Mouse (Mus musculus) left cerebral cortex, postnatal 4 days (tissue): ENCODE results near the gene Ccdc61. TPM values are rescaled to one million over a fixed set of nuclear protein-coding genes. Genes with fewer than 3 reads are reported as not detected.

ENCODE experiments used
- DNase-seq: peaks from one replicate; pipeline ENCODE4 v3.0.0-alpha.2; 2022
- intact Hi-C: fragments of 180-260 bp; cut with DNase I; formaldehyde crosslinking; loops from one replicate; pipeline ENCODE4 v1.15.1; 2025
- total RNA-seq, 2 experiments: library from RNA; stranded (reverse); gene quantifications; 2 replicates each; pipeline ENCODE4 v1.2.3; 2021

The Ccdc61 gene
- total RNA-seq, 2 experiments from 2014 or later: 16.0 to 23.3 TPM

DNA sequence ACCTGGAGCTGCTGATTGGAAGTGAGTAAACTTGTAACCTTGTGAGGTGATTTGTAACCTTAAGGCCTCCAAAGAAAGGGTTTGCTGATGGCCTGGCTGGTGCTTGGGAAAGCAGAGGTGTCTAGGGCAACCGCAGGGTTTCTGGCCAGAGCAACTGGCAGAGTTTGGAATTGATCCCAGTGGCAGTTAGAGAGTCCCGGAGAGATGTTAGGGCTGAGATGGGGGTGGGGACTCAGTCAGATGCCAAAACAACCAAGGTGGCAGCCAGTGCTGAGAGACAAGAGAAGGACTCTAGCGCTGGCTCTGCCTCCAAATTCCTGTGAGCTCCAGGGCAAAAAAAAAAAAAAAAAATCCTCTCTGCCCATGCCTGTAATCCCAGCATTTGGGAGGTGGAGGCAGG lies 7.7 kb upstream of the Ccdc61 start:
- intact Hi-C loops: no loop called here
- DNase-seq: peak; percentile 51

DNA sequence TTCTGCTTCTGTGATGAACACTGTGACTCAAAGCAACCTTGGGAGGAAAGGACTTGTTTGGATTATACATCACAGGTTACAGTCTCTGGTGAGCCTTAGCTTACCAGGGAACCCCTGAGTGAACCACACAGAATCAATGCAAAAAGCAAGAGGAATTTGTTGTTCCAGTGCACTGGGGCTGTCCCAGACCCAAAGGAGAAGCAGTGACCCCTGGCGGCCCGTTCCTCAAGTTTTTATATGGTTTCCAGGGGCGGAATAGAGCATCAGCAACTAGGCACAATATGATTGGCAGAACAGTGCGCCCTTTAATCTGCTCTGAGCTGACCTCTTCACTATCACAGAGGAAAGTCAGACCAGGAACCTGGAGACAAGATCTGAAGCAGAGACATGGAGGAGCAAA lies 6.0 kb upstream of the Ccdc61 start:
- no peak for DNase-seq
- intact Hi-C loops: no loop called here

DNA sequence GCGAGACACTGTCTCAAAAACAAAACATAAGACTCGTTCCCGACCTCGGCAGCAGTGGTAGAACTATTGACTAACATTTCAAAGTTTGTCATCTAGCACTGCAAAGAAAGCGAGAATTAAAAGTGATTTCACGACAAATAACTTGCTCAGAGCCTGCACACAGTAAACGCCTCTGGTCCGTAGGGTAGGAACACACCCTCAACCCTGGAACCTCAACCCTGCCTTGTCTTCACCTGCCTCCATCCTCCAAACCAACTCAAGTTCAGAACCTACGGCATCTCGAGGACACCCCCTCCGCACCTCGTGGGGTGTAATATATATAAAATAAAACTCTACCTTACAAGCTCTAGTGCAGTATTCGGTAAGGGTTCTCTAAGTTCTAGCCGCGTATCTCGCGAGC lies 418 bp downstream of the Ccdc61 start:
- intact Hi-C loops: no loop called here
- no peak for DNase-seq

DNA sequence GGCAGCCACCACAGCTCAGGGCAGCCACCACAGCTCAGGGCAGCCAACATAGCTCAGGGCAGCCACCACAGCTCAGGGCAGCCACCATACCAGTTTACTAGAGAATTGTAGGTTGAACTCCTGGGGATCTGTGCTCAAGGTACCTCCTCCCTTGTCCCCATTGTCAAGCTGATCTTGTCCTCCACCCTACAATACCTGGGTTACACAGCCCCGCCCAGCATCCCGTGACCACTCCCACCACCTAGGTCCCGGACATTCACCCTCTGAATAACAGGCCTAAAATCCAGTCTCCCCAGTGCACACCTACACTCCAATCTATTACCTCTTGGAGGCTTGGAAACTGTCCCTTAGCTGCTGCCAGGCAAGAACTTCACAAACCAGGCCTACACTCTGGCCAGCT lies 5.2 kb downstream of the Ccdc61 start:
- no peak for DNase-seq
- intact Hi-C loops: no loop called here

DNA sequence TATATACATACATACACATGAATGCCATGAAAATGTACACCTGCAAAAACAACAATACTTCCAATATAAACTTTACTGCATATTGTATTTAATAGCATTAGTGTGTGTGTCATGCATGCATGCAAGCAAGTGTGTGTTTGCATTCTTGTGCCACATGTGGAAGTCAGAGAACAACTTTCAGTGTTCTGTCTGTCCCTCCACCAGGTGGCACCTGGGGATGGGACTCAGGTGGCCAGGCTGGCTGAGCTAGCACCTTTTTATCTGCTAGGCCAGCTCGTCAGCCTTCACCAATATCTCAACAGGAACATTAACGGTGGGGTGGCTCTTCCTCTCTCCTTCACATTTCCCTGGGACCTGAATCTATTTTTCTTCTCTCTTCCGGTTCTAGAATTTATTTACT lies 7.7 kb downstream of the Ccdc61 start:
- intact Hi-C loops: no loop called here
- no peak for DNase-seq

DNA sequence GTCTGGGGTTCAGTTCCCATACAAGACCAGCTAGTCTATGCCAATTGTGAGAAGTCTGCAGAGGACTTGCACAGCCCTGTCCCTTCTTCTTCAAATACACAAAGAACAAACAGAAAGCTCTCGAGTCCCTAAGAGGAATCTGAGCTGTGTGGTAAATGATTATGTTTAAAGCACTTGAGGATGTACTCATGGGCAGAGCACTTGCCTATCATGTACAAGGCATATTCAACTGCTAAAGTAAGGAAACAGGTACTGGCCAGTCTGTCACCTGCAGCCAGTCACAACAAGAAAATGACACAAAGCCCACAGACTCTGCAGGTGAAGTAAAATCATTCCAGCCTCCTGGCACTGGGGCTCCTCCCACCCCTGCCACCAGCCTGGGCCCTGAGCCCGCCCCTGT lies 9.7 kb downstream of the Ccdc61 start:
- no peak for DNase-seq
- intact Hi-C loops: no loop called here

DNA sequence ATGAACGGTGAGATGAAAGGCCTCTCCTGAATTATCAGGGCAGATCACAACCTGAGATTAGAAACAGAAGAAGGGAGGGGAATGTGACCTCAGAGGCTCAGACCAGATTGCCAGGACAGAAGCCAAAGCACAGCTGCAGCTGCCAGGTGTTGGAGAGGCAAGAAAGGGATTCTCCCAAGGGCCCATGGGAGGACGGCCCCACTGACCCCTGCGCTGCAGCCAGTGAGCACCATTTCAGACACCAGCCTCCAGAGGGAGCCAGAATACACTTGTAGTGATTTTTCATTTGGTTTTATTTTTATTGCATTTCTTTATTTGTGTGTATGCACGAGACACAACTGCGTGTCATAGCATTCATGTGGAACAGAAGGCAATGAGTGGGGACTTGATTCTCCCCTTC lies 13.7 kb downstream of the Ccdc61 start:
- peak; percentile 56 for DNase-seq
- intact Hi-C loops: loop anchor here (5.0 to 10.0 kb wide), 2 partner anchors 56 to 108 kb away; partner anchors contain the start of gene Irf2bp1

DNA sequence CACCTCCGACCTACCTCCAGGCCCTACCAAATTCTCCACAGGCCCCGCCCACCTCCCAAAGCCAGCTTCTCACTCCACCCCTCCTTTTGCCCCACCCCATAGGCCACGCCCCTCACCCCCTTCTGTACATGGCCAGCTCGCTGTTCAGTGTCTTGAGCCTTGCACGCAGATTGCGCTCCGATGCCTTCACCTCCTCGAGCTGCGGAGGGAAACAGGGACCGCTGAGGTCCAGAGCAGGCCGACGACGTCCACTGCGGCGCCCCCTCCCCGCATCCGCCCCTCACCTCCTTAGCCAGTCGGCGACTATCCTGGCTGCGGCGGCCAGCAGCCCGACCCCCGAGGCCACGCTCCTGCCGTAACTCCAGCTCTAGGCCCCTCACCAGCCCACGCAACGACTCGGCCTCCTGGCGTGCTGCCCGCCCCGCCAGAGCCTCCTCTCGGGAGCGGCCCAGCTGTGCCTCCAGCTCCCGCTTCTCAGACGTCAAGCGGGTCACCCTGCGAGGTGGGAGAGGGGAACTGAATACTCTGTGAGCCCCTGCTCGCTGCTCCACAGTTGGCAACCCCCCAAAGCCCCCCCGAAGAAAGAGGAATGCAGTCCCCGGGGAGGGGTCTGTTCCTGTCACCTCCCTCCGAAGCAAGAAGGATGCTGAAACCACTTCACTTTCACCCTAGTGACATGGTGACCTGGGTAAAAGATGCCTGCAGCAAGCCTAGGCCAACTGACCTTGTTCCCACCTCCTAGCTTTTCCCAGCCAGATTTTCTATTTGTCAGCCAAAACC lies 16.4 kb downstream of the Ccdc61 start:
- intact Hi-C loops: loop anchor here (10.0 kb wide), 1 partner anchor 111 kb away; the partner anchor contains the start of gene Irf2bp1
- DNase-seq: peak; percentile 75

DNA sequence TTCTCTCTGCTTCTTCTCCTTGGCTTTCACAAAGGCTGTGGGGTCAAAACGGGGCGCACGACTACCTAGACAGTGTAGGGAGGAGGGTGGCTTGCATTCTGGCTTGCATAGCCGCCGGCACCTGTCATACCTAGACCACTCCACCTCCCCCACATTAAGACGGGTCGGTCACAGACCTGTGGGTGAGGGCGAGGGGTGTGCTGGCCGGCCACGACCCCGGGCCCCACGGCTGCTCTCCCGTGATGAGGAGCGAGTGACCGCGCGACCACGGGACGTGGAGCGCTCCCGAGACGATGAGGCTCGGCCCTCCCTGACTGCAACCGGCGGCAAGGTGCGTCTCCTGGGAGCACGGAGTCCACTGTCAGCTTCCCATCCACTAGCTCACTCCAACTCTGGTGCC lies 17.2 kb downstream of the Ccdc61 start:
- intact Hi-C loops: loop anchor here (10.0 kb wide), 1 partner anchor 112 kb away; the partner anchor contains the start of gene Irf2bp1
- DNase-seq: no peak

DNA sequence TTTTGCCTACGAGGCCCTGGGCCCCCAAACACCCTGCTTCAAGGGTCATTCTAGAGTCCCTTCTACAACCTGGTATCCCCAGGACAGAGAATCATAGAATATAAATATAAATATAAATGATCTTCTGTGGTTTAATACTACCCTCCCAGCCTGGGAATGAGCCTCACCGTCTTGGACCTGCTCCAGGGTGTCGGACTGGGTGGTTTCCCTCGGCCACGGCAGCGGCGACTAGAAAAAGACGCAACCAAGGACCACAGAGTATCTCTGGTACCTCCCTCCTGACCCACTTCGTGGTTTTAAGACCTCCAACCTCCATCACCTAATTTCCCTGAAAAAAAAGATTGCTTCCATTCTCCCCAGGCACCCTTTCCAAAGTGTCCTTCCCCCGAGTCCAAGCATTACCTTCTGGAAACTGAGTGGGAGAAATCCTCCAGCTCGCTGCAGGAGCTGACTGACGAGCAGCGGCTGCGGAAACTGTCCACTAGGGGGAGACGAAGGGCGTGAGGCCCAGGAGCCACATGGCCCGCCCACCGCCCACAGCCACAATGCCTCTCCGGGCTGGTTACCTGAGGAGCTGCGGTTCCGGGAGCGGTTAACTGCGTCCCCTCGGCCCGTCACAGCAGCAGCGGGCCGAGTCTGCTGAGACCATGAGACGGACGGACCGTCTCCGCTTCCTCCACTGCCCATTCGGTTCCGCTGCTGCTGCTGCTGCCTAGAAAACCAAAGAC lies 18.2 kb downstream of the Ccdc61 start:
- peak; percentile 90 for DNase-seq
- intact Hi-C loops: loop anchor here (10.0 kb wide), 1 partner anchor 113 kb away; the partner anchor contains the start of gene Irf2bp1

DNA sequence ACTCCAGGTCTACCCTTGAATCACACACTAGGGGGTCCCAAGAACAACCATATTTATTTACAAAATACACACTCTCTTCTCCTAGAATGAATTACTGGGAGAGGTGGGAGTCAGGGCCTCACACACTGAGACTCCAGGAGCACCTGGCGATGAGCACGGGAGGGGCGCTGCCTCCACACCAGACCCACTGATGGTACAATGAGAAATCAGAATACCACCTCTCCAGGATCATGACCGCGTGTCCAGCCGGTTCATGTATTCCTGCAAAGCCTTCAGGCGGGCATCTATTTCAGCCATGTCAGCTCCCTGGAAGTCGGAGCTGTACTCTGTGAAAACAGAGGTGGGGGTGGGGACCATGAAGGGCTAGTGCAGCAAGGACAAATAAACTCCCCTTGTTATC lies 19.4 kb downstream of the Ccdc61 start:
- DNase-seq: no peak
- intact Hi-C loops: loop anchor here (10.0 kb wide), 1 partner anchor 114 kb away; the partner anchor contains the start of gene Irf2bp1

DNA sequence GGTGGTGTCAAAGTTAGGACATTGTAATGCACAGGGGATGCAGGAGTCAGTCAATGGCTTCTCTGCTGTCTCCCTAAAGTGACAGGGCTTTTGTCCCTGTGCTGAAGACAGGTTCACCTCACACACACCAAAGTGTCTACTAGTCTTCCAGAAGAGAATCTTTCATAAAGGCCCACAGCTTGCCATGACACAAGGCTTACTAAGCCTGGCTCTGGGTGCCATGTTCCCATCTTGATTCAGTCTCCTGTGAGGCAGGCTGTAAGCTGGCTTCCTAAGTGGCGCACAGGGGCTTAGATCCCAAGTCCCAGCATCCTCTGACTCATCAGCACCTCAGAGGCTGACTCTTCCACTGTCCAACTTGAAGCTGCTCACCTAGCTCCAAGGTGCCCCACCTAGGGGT lies 23.3 kb downstream of the Ccdc61 start:
- intact Hi-C loops: no loop called here
- no peak for DNase-seq

DNA sequence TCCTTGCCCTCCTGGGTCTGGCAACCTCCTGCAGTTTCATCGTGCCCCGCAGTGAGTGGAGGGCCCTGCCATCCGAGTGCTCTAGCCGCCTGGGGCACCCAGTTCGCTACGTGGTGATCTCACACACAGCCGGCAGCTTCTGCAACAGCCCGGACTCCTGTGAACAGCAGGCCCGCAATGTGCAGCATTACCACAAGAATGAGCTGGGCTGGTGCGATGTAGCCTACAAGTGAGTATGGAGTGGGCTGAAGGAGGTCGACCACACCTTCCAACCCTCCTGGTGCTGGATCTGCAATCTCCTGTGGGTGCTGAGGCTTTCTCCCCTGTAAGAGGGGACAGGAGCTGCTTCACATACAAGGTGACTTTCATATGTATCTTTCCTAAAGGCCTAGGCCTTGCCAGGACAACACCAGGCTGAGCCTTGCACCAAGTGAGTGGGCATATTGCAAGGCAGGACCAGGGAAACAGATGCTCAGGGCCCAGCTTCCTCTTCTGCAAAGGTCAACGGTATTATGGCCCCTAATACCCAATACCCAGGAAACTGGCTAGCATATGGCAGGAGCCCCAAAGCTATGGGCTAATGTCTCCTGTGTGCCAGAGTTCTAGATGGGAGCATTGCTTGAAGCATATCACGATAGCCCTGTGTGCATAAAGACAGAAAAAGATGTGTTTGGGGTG lies 25.3 kb downstream of the Ccdc61 start:
- no peak for DNase-seq
- intact Hi-C loops: no loop called here

DNA sequence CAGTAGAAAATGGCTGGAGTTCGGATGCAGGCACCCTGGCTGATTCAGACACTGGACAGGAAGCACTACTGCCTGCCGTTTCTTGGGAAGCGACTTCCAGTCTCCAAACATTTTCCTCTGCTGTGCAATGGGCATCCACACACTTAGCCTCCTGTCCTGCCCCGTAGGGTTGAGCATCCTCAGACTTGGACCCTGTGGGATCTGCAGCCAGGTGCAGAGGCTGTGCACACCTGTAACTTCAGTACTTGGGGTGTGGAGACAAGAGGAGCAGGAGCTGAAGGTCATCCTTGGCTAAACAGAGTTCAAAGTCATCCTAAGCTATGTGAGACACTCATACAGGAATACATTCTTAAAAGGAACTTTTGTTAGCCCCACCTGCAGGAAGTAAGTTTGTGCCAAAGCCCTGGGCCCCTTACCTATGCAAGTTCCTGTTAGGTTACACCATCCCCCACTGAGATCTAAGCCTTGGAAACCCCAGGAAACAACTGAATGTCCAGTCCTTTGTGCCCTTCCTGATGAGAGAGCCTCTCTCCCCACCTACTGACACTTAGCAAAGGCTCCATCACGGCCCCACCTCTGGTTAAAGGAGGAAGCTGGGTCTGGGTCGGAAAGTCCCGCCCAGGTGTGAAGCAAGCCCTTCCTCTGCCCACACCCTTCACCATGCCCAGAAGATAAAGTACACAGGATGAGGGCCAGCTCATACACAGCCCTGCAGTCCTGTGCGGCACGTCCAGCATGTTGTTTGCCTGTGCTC lies 26.0 kb downstream of the Ccdc61 start:
- intact Hi-C loops: no loop called here
- no peak for DNase-seq

DNA sequence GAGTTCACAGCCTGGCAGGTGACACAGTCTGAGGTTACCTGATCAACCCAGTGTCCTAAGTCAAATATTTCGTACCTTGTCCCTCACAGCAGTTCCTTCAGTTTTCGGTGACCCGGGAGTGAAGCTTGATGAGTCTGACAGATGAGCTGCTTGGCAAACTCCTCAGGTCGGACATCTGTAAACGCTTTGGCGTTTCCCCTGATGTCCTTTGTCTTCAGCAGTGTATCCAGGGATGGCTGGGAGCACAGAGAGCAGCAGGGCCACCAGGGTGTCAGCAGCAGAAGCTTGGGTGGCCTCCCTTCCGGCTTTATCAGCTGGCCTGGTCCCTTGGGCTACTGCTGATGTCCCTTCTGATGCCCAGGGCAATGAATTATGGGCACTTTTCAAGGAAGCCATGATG lies 31.5 kb downstream of the Ccdc61 start:
- intact Hi-C loops: loop anchor here (10.0 kb wide), 1 partner anchor 134 kb away; no protein-coding TSS in a partner anchor
- no peak for DNase-seq

DNA sequence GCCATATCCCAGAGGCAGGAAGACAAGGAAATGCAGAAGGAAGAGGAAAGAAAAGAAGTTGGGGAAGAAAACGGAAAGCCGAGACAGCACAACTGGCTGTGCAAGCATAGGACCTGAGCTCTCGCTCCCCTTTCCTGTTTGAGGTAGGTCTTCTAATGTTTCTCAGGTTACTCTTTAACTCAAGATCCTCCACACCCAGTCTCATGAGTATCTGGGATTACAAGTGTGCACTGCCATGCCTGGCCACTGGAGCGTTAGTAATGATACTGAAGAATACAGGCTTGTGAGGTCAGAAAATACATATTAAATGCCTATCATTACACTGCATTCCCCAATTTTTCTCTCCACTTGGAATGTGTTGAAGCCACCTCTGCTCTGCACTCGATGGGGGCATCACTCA lies 34.8 kb downstream of the Ccdc61 start:
- DNase-seq: no peak
- intact Hi-C loops: loop anchor here (10.0 kb wide), 1 partner anchor 131 kb away; no protein-coding TSS in a partner anchor

DNA sequence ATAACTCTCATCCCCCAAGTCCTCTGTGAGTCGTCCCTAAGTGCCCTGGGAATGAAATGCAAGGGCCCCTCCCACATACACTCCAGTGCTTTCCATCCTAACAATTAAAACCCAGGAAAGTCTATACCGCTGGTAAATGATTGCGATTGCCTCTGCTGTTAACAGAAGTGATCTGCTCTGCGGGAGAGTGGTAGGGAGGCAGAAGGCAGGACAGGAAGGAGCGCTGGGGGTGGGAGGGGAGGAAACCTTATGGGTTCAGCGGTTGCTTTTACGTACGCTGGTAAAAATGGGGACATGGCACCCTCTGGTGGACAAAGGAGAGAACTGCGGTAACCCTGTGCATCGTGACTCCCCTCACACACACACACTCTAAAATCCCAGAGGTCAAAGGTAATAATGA lies 37.0 kb downstream of the Ccdc61 start:
- intact Hi-C loops: loop anchor here (10.0 kb wide), 1 partner anchor 128 kb away; no protein-coding TSS in a partner anchor
- DNase-seq: peak; percentile 78

DNA sequence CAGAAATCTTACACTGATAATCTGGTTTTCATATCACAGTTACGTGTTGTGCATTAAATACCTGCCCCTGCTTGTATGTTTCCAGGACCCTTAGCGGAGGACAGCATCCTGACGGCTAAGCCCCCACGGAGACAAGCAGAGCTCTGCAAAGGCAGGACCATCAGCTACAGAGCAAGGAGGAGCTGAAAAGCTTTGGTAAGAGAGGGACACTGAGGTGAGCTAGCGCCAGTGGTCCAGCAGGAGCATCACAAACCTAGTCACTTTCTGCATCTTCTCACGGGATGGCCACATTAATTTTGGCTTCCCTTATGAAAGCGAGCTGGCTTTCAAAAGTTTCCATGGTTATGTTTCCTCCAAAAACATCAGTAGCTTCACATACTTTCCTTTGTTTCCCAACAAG lies 37.4 kb downstream of the Ccdc61 start:
- no peak for DNase-seq
- intact Hi-C loops: loop anchor here (10.0 kb wide), 1 partner anchor 128 kb away; no protein-coding TSS in a partner anchor

DNA sequence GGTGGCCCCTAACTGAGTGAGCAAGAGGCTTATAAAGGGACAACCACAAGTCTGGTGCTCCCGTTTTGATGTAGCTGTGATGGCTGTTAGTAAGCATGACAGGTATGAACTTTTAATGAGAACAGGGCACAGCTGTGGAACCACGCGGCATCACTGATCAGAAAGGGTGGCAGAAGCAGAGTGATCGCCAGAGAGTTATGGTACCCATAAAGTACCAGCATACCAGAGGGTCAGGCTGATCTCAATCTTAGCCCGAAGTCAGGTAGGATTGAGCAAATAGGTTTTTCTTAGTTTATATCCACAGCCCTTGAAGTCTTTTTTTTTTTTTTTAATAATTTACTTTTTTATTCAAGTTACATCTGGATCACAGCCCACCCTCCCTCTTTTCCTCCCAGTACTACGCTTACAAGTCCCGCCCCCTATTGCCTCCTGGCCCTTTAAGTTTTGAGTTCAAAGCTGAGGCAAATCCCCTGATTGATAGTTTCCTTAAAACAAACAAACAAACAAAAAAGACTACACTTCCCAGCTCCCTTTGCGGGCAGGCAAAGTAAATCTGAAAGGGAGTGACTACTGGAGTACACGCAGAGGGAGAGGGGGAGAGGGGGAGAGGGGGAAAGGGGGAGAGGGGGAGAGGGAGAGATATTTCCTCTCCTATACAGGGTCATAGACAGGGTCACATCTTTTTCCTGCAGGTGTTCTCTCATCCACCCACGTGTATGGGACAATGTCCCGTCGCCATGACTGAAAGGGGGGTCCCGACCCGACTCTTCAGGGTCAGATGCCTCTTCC lies 38.0 kb downstream of the Ccdc61 start:
- intact Hi-C loops: loop anchor here (10.0 kb wide), 1 partner anchor 127 kb away; no protein-coding TSS in a partner anchor
- no peak for DNase-seq
